Mouse (Mus musculus) gastrocnemius, postnatal 36 days (tissue): ENCODE measurements around the gene Klhl41. TPM values are rescaled to one million over a fixed set of nuclear protein-coding genes. Genes with fewer than 3 reads are reported as not detected.

ENCODE experiments used
- DNase-seq, 2 experiments: peaks; one replicate each; pipeline ENCODE4 v3.0.0; 2022
- intact Hi-C: fragments of 180-260 bp; cut with DNase I; formaldehyde crosslinking; loops from one replicate; pipeline ENCODE4 v1.15.1; 2025
- total RNA-seq, 2 experiments: library from RNA; stranded (reverse); gene quantifications; 2 replicates each; pipeline ENCODE4 v1.2.3; 2021

Klhl41 gene
- total RNA-seq, 2 experiments from 2014 or later = 417 to 539 TPM

- no peak for DNase-seq
- intact Hi-C loops = loop anchor here (5.0 kb wide), 1 partner anchor 43 kb away; no protein-coding TSS in a partner anchor
Observed at GRCm38 (mm10) chr2:69679990-69680389, 10.1 kb downstream of the Klhl41 start.

GRCm38 (mm10) chr2:69681931-69682330 is 12.0 kb downstream of the Klhl41 start:
- DNase-seq = no peak

GRCm38 (mm10) chr2:69683036-69683805 is 13.3 kb downstream of the Klhl41 start:
- DNase-seq = no peak
- intact Hi-C loops = no loop called here

More at GRCm38 (mm10) chr2:69681931-69682330, 12.0 kb downstream of the Klhl41 start:
- intact Hi-C loops = no loop called here

DNA sequence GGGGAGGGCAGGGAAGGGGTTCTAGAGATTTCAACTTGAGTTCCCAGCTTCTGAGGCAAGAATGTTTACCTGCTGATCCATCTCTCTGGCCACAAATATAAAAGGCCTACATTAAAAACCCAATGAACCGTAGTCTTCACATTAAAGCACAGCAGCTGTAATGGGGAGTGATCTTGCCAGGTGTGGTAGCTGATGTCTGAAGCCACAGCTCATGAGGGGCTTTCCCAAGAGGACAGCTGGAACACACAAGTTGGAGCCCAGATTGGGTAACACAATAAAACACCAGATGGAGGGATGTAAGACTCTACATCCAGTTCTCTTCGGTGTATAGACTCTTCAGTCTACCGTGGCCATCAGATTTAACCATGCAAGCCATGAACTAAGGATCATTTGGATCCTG is 14.6 kb downstream of the Klhl41 start:
- intact Hi-C loops = no loop called here
- DNase-seq = no peak

DNA sequence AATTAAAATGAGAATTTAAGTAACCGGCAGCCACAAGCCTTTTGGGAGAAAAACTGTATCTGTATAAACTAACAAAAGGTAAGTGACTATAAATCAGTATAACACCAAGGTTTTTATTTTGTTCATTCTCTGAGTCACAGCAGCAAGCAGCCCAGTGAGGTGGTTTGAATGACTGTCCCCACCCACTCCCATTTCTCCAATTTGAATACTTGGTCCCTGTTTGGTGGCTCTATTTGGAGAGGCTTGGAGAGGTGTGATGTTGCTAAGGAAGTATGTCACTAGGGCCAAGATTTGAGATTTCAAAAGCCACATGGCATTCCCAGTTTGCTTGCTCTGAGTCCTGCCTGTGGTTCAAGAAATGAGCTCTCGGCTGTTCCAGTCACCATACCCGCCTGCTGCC is 20.3 kb downstream of the Klhl41 start:
- intact Hi-C loops = no loop called here
- DNase-seq = no peak

DNA sequence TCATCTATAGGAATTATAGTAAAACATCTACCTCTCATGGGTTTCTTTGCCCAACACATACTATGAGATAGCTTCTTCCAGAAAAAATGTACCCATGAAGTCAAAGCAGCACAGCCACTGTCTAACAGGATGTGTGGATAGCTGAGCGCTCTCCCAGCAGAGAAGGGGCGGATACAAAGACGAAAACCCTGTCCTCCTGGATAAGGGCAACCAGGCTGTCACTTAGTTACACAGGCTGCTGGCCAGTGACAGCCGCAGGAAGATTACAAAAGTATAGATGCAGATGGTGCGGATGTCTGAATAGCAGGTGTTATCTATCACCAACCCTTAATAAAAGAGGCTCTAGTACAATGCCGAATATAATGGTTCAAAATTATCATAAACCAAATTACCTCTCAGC is 20.9 kb downstream of the Klhl41 start:
- intact Hi-C loops = no loop called here
- DNase-seq = no peak

DNA sequence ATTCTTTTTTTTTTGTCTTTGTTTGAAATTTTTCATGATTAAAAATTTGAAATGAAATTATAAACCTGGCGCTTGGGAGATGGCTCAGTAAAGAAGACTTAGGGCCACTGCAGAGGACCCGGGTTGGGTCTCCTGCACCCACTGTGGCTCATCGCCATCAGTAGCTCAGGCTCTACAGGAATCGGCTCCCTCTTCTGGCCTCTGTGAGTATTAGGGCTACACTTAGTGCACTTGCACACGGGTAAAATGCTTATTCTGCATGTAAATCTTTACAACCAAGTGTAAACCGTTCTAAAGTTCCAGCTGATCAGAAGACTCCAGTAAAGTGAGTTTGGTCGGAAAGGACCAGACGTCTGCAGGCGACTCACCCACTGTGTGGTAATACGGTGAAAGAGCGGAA is 23.6 kb downstream of the Klhl41 start:
- DNase-seq = no peak
- intact Hi-C loops = no loop called here

GRCm38 (mm10) chr2:69700446-69700845 is 30.5 kb downstream of the Klhl41 start:
- intact Hi-C loops = no loop called here
- no peak for DNase-seq

DNA sequence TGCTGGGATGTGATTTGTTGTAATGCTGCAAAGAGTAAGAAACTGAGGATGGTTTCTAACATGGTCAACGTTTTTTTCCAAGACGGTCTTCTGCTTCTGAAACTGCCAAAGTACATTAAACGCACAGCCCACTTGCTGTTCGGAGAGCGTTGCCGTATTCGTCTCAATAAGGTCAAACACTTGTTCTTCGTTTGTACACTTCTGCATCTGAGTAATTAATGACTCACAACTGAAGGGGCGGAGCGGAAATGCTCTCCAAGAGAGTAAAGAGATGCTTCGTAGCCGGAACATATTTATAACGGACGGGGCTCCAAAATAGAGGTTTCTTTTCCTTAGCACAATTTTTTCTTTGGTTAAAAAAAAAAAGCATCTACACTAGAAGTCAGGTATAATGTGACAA is 42.3 kb downstream of the Klhl41 start:
- DNase-seq = no peak
- intact Hi-C loops = no loop called here

DNA sequence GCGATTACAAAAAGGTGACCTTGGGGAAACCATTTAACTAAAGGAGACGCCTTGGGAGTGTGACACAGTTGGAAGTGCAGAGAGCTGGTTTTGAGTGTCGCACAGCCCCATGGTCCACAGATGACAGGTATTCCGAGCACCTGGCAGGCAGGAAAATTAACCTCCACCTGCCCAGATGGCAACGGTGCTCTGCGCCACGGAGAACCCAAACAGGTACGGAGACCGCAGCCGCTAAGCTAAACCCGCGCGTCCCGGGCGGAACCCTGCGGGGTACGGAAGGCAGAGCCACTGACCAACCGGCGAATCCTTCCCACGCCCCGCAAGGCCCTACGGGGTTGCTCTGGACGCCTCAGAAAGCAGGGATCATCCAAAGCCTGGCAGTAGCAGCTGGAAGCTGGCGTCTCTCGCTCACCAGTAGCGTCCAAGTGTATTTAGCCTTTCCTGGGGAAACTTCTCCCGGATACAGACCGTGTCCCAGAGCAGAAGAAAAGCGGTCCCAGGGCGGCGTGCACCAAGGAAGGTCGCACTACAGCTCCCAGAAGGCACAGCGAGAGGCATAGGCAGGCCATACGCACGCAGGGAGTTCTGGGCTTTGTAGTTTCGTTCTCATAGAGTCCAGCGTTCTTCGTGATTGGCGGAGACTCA is 43.2 kb downstream of the Klhl41 start, which contains the start of gene Fastkd1:
Fastkd1 (minus strand) TSS at position 536 of the 645 bp plus-strand sequence.
- intact Hi-C loops = no loop called here
- peak; percentile 75 for DNase-seq

- DNase-seq = no peak
- intact Hi-C loops = no loop called here
Observed at GRCm38 (mm10) chr2:69713626-69714014, 43.7 kb downstream of the Klhl41 start.

GRCm38 (mm10) chr2:69714126-69714525 is 44.2 kb downstream of the Klhl41 start:
- intact Hi-C loops = no loop called here
- DNase-seq = no peak

DNA sequence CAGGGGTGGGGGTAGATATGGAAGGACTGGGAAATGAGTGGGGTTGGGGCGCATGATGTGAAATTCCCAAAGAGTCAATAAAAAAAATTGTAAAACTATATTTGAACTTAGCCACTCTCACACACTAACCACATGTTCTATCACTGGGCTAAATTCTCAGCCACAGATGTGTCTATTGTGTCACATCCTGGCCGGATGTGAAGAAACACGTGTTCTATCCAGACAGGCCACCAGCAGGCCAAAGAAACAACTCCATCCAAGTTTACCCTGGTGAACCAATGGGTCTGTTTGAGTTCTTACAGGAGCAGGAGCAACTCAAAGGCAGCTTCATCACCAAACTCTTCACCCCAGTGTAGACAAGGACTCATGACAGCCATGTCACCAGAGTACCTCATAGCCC is 46.6 kb downstream of the Klhl41 start:
- no peak for DNase-seq
- intact Hi-C loops = no loop called here

GRCm38 (mm10) chr2:69719121-69719520 is 49.2 kb downstream of the Klhl41 start:
- intact Hi-C loops = no loop called here
- DNase-seq = no peak

DNA sequence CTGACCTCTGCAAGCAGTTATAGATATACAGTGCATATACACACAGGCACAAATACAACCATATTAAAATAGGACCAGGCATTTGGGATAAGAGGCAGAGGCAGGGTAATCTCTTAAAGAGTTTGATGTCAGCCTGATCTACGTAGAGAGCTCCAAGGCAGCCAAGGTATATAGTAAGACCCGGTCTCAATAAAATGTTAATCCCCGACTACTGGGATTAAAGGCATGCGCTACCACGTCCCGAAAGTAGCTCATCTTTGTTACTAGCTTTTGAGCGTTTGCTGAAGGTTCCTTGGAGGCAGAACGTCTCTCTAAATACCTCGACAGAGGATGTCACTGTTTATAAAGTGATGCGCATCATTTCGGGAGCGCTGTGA is 52.3 kb downstream of the Klhl41 start, which contains the start of gene Ppig:
Ppig (plus strand) TSS at position 273 of the 377 bp plus-strand sequence.
- DNase-seq = no peak
- intact Hi-C loops = no loop called here

- intact Hi-C loops = no loop called here
- DNase-seq = peak; percentile 86 to 87
Observed at GRCm38 (mm10) chr2:69722650-69723518, 53.0 kb downstream of the Klhl41 start.

GRCm38 (mm10) chr2:69723519-69723825 is 53.6 kb downstream of the Klhl41 start:
- DNase-seq = no peak
- intact Hi-C loops = no loop called here
